ENCODE assay signal across 11 mouse cellular contexts in the genomic region with DNA sequence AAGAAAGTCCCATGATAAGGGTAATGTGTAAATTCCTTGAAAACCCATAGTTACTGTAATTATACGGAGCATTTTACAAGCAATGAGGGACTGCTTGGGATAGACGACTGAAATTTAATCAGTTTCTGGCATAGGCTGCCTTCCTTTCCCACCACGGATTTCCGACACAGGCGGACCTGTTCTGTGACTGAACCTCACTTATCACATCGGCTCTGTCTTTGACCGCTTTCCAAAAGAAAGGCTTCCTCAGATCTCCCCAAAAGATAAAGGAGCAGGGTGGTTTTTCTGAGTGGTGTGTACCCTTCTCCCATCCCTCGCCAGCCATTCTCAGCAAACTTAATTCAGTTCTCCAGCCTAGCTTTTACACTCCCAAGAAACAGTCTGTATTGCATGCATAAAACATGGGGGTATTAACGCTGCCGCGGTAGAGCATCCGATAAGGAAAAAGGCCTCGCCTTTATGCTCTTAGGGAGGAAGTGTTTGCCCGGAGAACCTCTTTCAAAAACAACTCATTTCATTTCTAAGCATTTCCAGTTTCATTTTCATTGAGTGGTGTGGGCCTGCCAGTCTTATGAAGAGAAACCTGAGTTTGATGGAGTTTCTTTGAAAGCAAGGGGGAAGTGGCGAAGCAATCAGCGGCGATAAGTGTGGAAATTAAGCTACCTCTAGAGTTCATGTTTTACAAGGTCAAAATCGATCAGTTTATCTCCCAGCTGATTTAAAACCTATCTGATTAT.
DNase-seq lines count a peak whose midpoint lies in the region; ATAC-seq and TF ChIP-seq lines count a peak whose summit lies in the region.
"Had no signal": no experiment of that assay in that cellular context is flagged by ENCODE, and none has a peak within 500 bp of the region (broad histone marks: within the 10 kb centered on the region; RNA-seq: fewer than 3 reads in every experiment).

No protein-coding gene starts in this region.

- H3K4me1 ChIP-seq in forebrain, embryonic 13.5 days = peaks cover 6% of the 10 kb centered on the region; the same call in 1 of the 2 replicates
- 0 out of 2 replicates have a peak, but pooled peaks cover 4% of the 10 kb centered on the region for H3K4me1 ChIP-seq in forebrain, embryonic 11.5 days (replicated peaks; ENCODE audit: control insufficient read depth, insufficient read depth, low read length)
- H3K4me1 ChIP-seq in stomach, embryonic 16.5 days (ENCODE audit: control insufficient read depth, insufficient read depth, low read length) = no peaks in the 10 kb centered on the region
- H3K4me1 ChIP-seq in stomach, postnatal 0 days (replicated peaks; ENCODE audit: control insufficient read depth, insufficient read depth) = no peaks in the 10 kb centered on the region
- H3K4me1 ChIP-seq: limb, embryonic 12.5 days had no signal

- peak; percentile 62; the same call in 1 of the 2 replicates for ATAC-seq in forebrain, embryonic 13.5 days
- ATAC-seq in forebrain, embryonic 11.5 days (replicated peaks; ENCODE audit: low FRiP score) = no peak
- ATAC-seq in stomach, embryonic 16.5 days (ENCODE audit: insufficient read depth, low FRiP score) = no peak
- ATAC-seq in stomach, postnatal 0 days (ENCODE audit: low FRiP score, low TSS enrichment) = no peak
- ATAC-seq in megakaryocyte-erythroid progenitor cell, adult 5-6 weeks (replicated peaks; ENCODE audit: low FRiP score, low TSS enrichment, poor library complexity, severe bottlenecking) = peak; percentile 69

- no peak for TF ChIP-seq EP300 in stomach, postnatal 0 days (optimal IDR thresholded peaks at IDR 0.05)

- H3K9ac ChIP-seq in forebrain, embryonic 13.5 days = no peak overlapping the region
- H3K9ac ChIP-seq in forebrain, embryonic 11.5 days (ENCODE audit: low read length) = no peak overlapping the region
- no peak overlapping the region for H3K9ac ChIP-seq in stomach, embryonic 16.5 days (ENCODE audit: low read length)
- H3K9ac ChIP-seq in stomach, postnatal 0 days (ENCODE audit: low read length) = no peak overlapping the region
- H3K9ac ChIP-seq: limb, embryonic 12.5 days had no signal

- no peak overlapping the region for H3K27ac ChIP-seq in forebrain, embryonic 13.5 days
- no peak overlapping the region for H3K27ac ChIP-seq in forebrain, embryonic 11.5 days (ENCODE audit: low read depth, low read length)
- H3K27ac ChIP-seq in stomach, embryonic 16.5 days (ENCODE audit: low read length) = no peak overlapping the region
- no peak overlapping the region for H3K27ac ChIP-seq in stomach, postnatal 0 days (replicated peaks)
- H3K27ac ChIP-seq: limb, embryonic 12.5 days had no signal

- H3K36me3 ChIP-seq in forebrain, embryonic 13.5 days (ENCODE audit: poor library complexity, severe bottlenecking) = no peaks in the 10 kb centered on the region
- H3K36me3 ChIP-seq in forebrain, embryonic 11.5 days (ENCODE audit: control insufficient read depth, insufficient read depth, low read length) = no peaks in the 10 kb centered on the region
- H3K36me3 ChIP-seq in stomach, embryonic 16.5 days (ENCODE audit: control insufficient read depth, insufficient read depth, low read length) = no peaks in the 10 kb centered on the region
- H3K36me3 ChIP-seq in stomach, postnatal 0 days (ENCODE audit: control insufficient read depth, insufficient read depth, low read length) = no peaks in the 10 kb centered on the region
- H3K36me3 ChIP-seq: limb, embryonic 12.5 days had no signal

- WGBS in forebrain, embryonic 13.5 days = 62% methylated on average over 18 of the region's 18 CpGs
- WGBS in forebrain, embryonic 11.5 days = 79% methylated on average over 18 of the region's 18 CpGs
- WGBS in stomach, embryonic 16.5 days = 65% methylated on average over 18 of the region's 18 CpGs
- 69% methylated on average over 18 of the region's 18 CpGs for WGBS in stomach, postnatal 0 days

- no peak overlapping the region for H3K4me3 ChIP-seq in forebrain, embryonic 13.5 days
- no peak overlapping the region for H3K4me3 ChIP-seq in forebrain, embryonic 11.5 days (ENCODE audit: low read depth, low read length)
- no peak overlapping the region for H3K4me3 ChIP-seq in stomach, embryonic 16.5 days (replicated peaks; ENCODE audit: low read length)
- no peak overlapping the region for H3K4me3 ChIP-seq in stomach, postnatal 0 days (ENCODE audit: low read depth, low read length)
- H3K4me3 ChIP-seq: limb, embryonic 12.5 days had no signal

- DNase-seq in forebrain, embryonic 11.5 days (ENCODE audit: low spot score) = no peak
- DNase-seq in stomach, postnatal 0 days (ENCODE audit: low spot score) = no peak
- DNase-seq in adrenal gland, adult 2 months = no peak
- no peak for DNase-seq in left cerebral cortex, postnatal 14 days (ENCODE audit: low spot score in 2 of 2)
- no peak for DNase-seq in c-Kit-positive CD71-positive TER-119-positive erythroid progenitor cells, embryonic 14.5 days (ENCODE audit: low spot score)
- DNase-seq: layer of hippocampus, adult 9-11 months had no signal

- intact Hi-C loops in left cerebral cortex, postnatal 14 days (cut with DNase I) = no loop called here

- no peaks in the 10 kb centered on the region for H3K27me3 ChIP-seq in forebrain, embryonic 13.5 days
- H3K27me3 ChIP-seq in forebrain, embryonic 11.5 days (ENCODE audit: control insufficient read depth, insufficient read depth, low read length) = no peaks in the 10 kb centered on the region
- H3K27me3 ChIP-seq in stomach, embryonic 16.5 days (ENCODE audit: control insufficient read depth, insufficient read depth, low read length) = no peaks in the 10 kb centered on the region
- no peaks in the 10 kb centered on the region for H3K27me3 ChIP-seq in stomach, postnatal 0 days (ENCODE audit: control insufficient read depth, insufficient read depth, low read length)
- H3K27me3 ChIP-seq: limb, embryonic 12.5 days had no signal

- H3K4me2 ChIP-seq in forebrain, embryonic 13.5 days = peak overlapping the region; percentile 29
- H3K4me2 ChIP-seq in forebrain, embryonic 11.5 days (ENCODE audit: low read depth, low read length, severe bottlenecking) = no peak overlapping the region
- 0 out of 2 replicates have a peak overlapping the region, but pooled peaks have one; percentile 19 for H3K4me2 ChIP-seq in stomach, embryonic 16.5 days (ENCODE audit: low read depth, low read length)
- H3K4me2 ChIP-seq in stomach, postnatal 0 days (replicated peaks; ENCODE audit: low read depth) = no peak overlapping the region
- H3K4me2 ChIP-seq: heart, embryonic 11.5 days; limb, embryonic 12.5 days had no signal

- TF ChIP-seq CTCF in stomach, postnatal 0 days (IDR thresholded peaks at IDR 0.05; ENCODE audit: low read depth) = no peak

- no peaks in the 10 kb centered on the region for H3K9me3 ChIP-seq in forebrain, embryonic 13.5 days (replicated peaks)
- no peaks in the 10 kb centered on the region for H3K9me3 ChIP-seq in forebrain, embryonic 11.5 days (ENCODE audit: control insufficient read depth, low read length)
- no peaks in the 10 kb centered on the region for H3K9me3 ChIP-seq in stomach, embryonic 16.5 days (replicated peaks; ENCODE audit: control insufficient read depth, low read length)
- H3K9me3 ChIP-seq in stomach, postnatal 0 days (ENCODE audit: control insufficient read depth, low read length) = no peaks in the 10 kb centered on the region
- H3K9me3 ChIP-seq: limb, embryonic 12.5 days had no signal

Comparison
In these comparisons a context has a peak if more than half of its experiments do, and no peak if none do; other contexts are left out.
1. ATAC-seq: peak in forebrain, embryonic 13.5 days (single experiment) and megakaryocyte-erythroid progenitor cell, adult 5-6 weeks (single experiment); none in forebrain, embryonic 11.5 days (single experiment), stomach, embryonic 16.5 days (single experiment) and stomach, postnatal 0 days (single experiment).
2. H3K4me2 ChIP-seq: peak in forebrain, embryonic 13.5 days (single experiment) and stomach, embryonic 16.5 days (single experiment); none in forebrain, embryonic 11.5 days (single experiment) and stomach, postnatal 0 days (single experiment).